Mouse (Mus musculus): ENCODE results near the gene Alpk1.
"Not testable (repeated sequence)": the region's sequence is repeated elsewhere in the genome, so short reads cannot be mapped to it uniquely, and the experiment has no call there.

Gene Alpk1

DNA sequence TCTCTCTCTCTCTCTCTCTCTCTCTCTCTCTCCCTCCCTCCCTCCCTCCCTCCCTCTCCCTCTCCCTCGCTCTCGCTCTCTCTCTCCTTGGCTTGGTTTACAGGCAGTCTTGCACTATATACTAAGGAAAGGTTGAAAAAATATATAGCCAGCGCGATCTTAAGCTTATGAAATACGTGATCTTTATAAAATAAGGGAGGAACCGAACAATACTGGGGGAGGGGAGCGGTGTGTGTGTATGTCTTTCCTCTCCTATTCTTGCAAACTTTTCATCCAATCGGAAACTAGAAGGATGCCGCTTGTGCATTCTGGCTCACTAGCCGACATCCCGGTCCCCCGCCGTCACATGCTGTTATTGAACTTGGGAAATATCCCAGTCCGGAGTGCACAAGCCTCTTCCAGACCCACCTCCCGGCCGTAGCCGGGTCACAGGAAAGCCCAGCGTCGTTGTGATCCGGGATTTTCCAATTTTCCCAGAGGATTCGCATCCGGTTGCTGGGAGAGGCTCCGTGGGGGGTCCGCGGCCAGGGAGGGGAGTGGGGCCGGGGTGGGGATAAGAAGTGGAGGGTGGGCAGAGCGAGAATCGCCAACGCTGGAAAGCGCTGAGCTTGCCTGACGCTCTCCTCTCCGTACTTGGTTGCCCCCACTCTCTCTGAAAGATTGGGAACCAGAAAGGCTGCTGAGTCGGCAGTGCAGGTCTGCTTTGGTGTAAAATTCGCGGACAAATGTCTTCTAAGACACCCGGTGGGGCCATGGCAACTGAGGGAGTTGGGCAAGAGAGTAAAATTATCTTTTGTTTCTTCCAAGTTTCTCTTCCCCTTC, 10.1 kb upstream of the Alpk1 start:
- peak; percentile 76 for DNase-seq (ENCODE audit: inconsistent ontology term)

DNA sequence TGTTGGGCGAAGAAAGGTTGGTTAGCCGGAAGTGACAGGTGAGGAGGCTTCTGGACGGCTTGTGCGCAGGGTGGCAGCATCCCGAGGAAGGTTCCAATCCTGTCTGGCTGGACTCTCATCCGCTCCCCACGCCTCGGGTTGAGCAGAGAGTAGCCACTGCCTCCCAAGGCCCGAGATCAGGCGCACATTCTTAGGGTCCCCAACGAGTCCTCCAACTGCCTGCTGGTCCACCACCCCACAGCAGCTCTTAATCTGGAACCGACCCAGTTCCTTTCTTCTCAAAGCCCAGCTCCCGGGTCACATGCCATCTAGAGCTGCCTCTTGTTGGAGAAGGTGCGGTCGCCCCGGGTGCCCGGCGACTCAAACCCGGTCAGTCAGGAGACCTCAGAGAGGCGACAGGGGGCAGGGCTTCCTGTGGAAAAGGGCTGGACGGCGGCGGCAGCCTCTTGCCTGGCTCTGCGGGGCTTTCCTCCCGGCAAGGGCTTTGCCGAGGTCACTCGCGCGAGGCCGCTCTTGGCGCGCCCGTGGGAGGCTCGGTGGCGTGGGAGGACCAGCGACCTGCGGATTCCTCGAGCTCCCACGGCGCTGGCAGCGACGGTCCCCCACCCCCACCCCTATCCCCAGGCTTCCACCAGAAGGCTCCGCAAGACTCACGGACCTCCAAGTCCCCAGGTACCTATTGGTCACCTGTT, 9.3 kb upstream of the Alpk1 start, which contains the start of gene Tifa:
TSS of gene Tifa (plus strand) at position 306 of the 692 bp plus-strand sequence.
- peak; percentile 73 for DNase-seq (ENCODE audit: inconsistent ontology term)

DNA sequence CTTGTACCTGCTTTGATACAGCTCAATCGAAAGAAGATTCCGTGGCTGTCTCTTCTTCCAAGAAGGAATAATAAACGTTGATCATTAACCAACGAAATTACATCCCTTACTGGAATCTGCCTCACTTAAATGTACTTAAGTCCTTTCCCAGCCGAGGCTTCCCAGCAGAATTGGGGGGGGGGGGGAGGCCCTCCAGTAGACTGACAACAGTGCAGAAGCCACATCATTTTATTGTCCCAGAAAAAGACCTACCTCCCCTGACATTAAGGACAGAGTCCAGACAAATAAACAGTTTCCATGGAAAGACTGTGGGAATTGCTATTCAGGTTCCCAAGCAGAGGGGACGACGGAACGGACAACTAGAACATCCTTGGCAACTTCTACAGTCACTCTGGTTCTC, 8.6 kb upstream of the Alpk1 start:
- no peak for DNase-seq (ENCODE audit: inconsistent ontology term)

DNA sequence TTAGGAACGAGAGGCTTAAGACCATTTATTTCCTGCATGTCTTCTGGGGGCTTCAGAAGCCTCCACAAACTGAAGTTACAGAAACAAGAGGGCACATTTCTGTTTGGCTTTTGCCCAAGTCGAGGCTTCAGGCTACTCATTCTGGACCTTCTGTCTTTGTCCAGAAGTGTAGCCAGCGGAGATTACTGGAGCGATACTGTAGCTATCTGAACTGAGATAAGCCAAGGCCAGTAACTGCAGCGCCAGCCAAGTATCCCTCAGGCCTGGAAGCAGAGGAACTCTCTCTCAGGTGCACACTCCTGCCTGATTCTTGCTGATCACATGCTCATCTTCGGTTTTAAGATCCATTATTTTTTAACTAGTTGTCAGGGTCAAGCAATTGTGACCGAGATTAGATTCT, 7.7 kb upstream of the Alpk1 start:
- DNase-seq (ENCODE audit: inconsistent ontology term), result no peak

DNA sequence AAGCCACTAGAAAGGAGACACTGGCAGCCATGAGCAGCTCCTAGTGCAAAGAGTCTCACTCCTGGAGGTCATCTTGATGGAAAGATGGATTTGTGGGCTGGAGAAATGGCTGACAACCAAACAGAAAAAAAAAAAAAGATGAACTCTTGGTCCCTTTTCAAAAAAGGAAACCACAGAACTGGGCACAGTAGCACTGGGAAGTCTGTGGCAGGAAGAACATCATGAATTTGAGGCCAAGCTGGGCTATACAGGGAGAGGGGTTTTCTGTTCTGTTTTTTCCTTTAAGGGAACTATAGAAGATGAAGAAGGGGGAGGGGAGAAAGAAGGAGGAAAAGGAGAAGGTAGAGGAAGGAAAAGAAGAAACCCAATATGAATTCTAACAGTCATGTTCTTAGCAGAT, 6.7 kb upstream of the Alpk1 start:
- no peak for DNase-seq (ENCODE audit: inconsistent ontology term)

DNA sequence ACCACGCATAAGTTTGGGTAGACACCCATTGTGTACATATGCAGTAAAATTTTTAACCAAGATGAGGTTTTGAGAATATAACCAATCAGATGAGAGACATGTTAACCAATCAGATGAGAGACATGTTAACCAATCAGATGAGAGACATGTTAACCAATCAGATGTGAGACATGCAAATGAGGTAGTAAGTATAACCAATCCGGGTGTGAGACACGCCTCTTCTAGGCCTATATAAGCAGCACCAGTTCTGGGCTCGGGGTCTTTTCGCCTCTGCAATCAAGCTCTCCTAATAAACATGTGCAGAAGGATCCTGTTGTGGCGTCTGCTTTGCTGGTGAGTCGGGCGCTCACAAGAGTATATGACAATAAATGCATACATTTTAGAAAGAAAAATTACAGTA, 3.4 kb upstream of the Alpk1 start:
- DNase-seq (ENCODE audit: inconsistent ontology term), result not testable (repeated sequence)

DNA sequence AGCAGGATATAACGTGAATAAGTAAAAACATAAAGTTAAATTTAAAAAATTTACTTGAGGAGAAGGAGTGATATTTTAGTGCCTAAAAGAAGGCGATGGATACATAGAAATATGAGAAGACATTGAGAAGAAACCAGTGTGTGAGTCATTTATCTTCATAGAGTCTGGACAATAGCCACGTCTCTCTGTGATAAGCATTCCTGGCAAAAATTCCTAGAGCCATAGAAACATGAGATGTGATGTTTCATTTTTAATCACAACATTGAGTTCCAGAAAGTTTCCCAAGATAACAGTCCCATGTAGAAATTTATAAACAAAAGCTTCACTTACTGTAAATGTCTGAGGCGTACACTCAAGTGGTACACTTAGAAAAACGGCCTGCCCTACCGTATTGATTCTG, 2.6 kb upstream of the Alpk1 start:
- no peak for DNase-seq (ENCODE audit: inconsistent ontology term)

DNA sequence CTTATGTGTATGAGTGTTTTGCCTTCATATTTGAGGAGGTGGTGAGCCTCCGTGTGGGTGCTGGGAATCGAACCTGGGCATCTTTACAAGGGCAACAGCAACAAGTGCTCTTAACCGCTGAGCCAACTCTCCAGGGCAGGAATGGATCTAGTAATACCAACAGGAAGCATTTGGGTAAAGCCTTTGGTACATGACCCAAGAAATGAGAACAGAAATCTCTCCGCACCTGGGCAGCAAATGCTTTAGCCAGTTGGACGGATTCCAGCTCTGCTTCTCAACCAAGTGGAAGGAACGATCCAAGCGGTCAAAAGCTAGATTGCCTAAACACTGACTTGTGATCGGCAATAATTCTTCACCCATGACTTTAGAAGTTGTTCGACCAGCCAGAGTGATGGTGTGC, 594 bp upstream of the Alpk1 start:
- no peak for DNase-seq (ENCODE audit: inconsistent ontology term)

DNA sequence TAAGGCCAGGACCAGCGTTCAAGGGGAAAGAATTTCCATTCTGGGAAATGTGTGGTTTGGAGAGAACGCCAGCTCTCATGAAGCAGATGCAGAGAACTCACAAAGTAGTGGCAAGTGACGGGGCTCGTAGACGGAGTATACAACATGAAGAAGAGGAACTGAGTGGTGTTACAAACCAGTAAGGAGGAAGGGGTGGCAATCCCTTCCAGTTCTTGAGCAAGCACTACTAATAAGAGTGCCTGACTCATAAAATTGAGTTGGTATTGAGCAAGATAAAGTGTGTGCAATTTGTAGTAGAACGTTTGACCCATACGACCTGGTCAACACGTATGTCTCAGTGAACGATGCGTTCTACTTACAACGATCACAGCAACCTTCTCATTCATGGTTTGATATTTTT, 11.2 kb downstream of the Alpk1 start:
- DNase-seq (ENCODE audit: inconsistent ontology term), result no peak

DNA sequence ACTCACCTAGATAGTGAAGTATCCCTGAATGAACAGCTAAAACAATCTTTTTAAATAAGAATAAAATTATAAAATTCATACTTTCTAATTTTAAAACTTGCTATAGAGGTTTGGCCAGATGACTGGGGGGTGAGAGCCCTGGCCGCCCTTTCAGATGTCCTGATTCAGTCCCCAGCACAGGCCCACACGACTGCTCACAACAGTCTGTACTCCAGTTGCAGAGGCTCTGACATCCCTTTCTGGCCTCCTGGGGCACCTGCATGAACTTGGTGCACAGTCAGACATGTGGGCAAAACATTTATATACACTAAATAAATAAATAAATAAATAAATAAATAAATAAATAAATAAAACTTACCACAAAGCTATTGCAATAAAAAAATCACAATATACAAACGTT, 14.4 kb downstream of the Alpk1 start:
- no peak for DNase-seq (ENCODE audit: inconsistent ontology term)

DNA sequence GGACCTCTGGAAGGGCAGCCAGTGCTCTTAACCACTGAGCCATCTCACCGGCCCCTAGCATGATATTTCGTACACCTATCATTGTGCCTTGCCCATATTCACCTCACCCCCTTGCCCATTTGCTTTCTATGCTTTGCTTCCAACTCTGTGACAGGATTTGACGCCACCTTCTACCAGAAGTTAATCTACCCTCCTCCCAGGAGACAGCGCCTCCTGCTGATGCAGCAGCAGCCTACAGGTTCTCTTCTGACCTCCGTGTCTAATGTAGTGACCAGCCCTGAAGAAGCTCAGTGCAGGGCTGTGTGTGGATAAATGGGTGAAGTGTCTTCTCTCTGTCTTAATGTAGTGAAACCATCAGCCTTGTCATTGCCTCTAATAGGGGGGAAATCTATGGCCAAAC, 15.8 kb downstream of the Alpk1 start:
- DNase-seq (ENCODE audit: inconsistent ontology term), result no peak

DNA sequence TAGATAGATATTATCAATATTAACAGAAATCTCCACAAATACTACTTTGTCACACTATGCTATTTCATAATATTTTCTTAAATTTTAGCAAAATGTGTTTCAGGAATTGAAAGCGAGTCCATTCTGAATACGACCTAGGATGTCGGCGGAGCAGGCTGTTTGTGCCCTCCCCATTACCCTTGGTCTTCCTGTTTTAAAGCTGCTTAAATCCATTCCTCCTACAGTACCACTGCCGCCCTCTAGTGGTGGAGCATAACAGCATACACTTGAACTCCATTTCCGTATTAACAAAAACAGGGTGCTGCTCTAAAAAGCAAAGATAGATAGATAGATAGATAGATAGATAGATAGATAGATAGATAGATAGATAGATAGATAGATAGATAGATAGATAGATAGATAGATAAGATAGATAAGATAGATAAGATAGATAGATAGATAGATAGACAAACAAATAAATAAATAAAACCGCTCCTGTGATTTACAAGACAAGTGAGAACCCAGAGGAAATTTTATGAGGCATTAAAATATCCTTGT, 17.2 kb downstream of the Alpk1 start:
- DNase-seq (ENCODE audit: inconsistent ontology term), result peak; percentile 67

DNA sequence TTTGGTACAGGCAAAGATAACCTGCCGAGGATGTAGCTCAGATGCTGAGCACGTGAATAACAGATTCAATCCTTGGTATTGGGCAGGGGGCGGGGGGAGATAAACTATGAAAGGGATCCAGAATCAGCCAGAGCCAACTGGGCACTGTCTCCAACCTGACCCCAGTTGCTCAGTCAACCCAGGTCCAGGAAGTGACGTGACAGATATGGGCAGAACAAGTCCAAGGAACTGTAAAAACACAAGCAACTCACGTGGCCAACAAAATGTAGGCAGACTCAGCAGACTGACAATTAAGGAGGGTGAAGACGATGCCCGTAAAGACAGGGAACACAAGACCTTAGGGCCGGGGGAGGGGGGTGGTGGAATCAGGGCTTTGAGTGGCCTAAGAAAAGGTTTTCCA, 17.9 kb downstream of the Alpk1 start:
- no peak for DNase-seq (ENCODE audit: inconsistent ontology term)

DNA sequence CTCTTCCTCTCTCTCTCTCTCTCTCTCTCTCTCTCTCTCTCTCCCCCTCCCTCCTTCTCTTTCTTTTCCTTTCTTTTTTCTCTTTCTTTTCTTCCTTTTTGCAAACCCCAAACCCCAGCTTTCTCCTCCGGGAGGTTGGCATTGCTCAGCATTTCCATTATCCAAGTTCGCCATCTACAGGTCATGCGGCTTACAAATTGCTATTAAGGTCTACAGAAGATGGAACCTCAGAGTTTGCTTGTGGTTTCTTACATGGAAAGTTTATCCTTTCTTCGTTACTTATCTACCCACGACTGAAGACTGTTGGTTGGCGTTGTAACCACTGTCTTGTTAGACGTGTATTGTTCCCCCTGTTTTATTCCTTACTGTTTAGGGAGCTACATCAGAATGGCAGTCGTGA, 21.1 kb downstream of the Alpk1 start:
- peak; percentile 65 for DNase-seq (ENCODE audit: inconsistent ontology term)

DNA sequence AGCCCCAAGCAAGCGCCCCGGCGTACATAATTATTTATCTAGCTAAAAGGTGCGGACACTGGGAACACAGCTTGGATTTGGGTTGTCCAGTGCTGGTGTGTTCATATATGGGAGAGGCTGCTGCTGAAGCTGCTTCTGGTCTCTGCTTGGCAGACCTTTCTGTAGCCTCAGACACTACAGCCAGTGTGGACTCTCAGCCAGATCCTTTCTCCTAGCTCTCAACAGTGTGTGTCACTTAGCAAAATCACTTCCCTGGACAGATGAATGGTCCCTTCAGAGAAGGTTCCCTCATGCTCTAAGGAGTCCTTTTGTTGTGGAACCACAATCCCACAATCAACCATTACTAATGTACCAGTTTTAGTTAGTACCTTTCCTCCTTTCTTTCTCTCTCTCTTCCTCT, 21.5 kb downstream of the Alpk1 start:
- peak; percentile 48 for DNase-seq (ENCODE audit: inconsistent ontology term)

DNA sequence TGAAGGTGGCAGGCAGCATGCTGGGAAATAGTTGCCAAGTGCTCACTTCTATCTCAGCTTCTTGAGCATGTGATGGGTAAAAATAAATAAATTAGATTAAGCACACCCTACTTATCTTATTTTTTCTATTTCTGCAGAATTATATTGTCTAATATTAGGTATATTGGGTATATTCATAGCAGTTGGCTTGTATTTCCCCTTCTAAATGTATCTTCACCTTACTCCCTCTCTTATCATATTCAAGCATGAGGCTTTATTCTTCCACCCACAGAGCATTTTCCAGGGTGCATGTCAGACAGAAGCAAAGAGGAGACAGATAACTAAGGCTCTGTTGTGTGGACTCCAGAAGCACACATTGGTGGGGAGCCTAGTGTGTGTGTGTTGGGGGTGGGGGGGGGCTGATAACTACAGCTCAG, 22.4 kb downstream of the Alpk1 start:
- DNase-seq (ENCODE audit: inconsistent ontology term), result no peak

DNA sequence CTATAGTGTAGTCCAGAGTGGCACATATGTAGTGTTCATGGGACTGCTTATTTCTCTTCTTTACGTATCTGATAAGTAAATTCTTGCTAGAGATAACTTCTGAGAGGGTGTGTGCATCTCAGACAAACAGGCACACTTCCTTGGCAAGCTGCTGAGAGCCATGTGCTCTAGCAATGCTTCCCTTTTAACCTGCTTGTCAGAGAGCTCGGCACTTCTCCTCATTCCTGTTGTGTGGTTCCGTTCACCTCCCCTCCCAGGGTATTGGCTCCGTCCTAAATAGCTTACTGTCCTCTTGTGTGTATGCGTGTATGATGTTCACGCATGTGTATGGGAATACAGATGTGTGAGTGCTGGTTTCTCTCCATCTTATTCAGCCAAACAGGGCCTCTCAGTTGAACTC, 23.9 kb downstream of the Alpk1 start:
- DNase-seq (ENCODE audit: inconsistent ontology term), result no peak

DNA sequence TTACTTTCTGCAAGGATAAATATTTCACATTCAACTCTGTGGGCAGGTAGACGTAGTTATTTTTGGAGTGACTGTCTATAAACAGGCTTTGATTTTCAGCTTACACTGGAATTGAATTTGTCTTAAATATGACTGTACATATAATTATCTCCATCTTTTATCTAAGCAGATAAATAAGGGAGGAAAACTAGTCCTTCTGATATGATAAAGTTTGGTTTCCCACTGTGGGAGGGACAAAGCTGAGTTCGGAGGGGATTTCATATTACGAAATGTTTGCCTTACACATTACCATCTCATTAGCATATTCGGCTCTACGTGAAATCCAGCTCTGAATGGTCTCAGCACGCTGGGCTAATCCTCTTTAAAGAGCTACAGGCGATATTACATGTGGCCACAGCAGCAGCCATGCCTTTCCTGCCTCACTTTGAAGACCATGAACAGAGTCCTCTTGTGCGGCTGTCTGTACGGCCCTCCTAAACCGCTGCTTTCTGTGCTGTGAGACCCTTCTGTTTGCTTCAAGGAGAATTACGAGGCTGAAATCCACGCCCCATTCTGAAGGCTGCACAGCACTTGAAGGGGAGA, 30.3 kb downstream of the Alpk1 start:
- DNase-seq (ENCODE audit: inconsistent ontology term), result no peak

DNA sequence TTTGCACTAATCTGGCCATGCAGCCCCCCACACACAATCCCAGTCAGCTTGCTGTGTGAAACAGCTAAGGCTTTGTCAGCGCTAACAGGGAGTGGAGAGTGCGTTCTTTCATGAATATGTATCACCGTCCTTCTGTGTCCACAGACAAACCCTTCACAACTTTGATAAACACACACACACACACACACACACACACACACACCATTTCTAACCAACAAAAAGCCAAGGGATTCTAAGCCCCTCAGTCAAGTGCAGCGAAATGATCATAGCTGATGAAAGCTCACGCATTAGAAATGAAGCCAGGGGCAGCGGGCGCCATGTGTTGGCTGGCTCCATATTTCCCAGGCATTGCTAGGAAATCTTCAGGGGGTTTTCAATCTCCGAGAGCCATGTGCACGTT, 31.1 kb downstream of the Alpk1 start:
- DNase-seq (ENCODE audit: inconsistent ontology term), result no peak

DNA sequence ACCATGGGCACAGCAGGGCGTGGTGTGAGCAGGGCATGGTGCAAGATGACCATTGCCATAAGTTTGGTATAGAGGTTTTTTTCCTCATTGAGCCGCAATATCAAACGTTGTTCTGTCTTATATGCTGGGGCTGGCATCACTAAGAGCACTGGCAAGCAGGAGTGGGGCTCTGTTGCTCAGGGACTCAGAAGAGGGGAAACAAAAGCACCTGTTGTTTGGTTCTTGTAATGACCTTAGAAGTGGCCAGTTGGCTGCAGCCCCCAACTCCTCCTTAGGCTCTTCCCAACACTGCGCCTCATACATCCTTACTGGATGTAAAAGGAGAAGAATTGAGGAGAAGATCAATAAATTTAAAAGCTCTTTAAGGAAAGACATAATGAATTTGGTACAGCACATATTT, 31.7 kb downstream of the Alpk1 start:
- DNase-seq (ENCODE audit: inconsistent ontology term), result no peak

DNA sequence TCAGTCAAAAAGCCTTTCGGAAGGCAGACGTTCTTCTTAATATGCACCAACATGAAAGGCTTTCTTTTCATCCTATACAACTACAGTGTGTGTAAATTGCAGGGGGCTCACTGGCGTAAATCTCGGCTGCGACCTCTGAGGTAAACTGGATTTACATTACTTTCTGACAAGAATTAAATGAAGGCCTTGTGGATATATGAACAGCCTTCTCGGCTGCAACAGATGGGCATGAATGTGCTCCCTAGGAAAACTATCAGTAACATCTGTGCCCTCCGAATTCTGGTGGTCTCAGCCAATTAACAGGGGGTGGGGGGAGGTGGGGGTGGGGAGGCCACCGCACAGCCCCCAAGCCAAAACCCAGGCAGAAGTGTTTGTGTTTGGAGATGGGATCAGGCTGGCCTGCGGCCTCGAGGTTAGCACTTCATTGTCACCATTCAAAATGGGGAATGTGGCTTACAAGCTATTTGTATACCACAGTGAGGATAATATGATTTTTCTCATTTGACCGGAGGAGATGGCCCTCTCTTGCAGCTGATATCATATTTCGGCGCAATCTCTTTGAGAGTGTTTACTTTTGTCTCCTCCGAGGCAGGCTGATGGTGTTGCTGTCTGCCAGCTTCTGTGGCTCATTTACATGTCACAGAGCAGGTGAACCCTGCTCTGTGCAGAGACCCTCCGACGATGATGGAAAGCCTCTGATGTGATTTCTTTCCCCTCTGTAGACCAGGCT, 34.3 kb downstream of the Alpk1 start:
- DNase-seq (ENCODE audit: inconsistent ontology term), result no peak

DNA sequence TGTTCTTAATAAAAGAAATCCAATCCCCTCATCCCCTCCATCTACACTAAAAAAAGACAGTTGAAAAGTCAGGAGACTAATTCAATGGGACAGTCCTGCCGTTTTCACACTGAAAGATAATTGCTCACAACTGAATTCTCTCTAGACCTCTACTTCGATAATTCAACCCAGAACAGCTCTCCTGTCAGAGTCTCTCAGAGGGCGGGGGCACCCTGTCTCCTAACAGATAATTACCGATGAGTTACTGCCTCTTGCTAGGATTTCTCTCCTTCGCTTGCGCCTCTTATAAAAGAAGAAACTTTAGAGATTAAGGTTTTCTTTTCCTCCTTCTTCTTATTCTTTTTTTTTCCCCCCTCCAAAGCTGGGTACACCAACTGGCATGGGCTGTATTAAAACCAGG, 34.8 kb downstream of the Alpk1 start:
- no peak for DNase-seq (ENCODE audit: inconsistent ontology term)
